8 mouse cellular contexts compared by ENCODE assay signal in the genomic region with DNA sequence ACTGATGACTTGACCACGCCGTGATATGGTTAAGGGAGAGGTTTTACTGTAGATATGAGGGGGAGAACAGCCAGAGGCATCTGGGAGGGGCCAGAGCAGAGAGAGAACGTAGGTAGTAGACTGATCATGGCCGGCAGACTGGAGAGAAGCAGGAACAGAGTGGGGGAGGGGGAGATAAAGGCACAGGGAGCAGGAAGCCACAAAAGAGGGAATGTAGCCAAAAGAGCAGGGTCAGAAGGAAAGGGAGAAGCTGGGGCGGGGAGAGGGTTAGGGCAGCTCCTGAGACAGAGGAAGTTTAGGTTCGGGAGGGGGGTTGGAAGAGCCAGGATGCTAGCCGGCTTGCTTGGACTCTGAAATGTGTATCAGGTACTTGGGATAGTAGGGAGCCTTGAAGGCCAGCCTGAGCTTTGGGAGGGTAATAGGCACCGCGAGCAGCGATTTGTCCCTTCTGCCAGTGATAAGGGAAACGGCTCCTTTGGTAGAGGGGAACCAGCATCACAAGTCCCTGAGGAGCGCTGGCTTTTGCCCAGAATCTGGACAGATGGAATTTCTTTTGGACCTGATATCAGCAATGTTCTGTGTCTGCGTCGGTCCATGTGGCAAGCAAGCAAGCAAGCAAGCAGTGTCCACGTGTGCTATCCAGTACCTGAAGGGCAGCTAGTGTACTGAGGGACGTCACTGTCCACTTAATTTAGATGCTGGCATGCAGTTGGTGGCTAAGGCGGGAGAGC. TPM values are rescaled to one million over a fixed set of nuclear protein-coding genes. Genes with fewer than 3 reads are reported as not detected.
A peak's percentile ranks its signal among the peaks of the same experiment; 100 is the strongest.
DNase-seq lines count a peak whose midpoint lies in the region; ATAC-seq lines count a peak whose summit lies in the region.

No protein-coding gene starts in this region.

- WGBS in forebrain, embryonic 10.5 days: 23% methylated on average over 17 of the region's 17 CpGs
- 26% methylated on average over 17 of the region's 17 CpGs for WGBS in hindbrain, embryonic 11.5 days
- WGBS in limb, embryonic 15.5 days: 33% methylated on average over 17 of the region's 17 CpGs
- WGBS in midbrain, embryonic 14.5 days: 22% methylated on average over 17 of the region's 17 CpGs

- H3K4me1 ChIP-seq in forebrain, embryonic 10.5 days: peaks cover 46% of the 10 kb centered on the region
- H3K4me1 ChIP-seq in hindbrain, embryonic 11.5 days (replicated peaks; ENCODE audit: control insufficient read depth, insufficient read depth, low read length): peaks cover 16% of the 10 kb centered on the region
- peaks cover 23% of the 10 kb centered on the region for H3K4me1 ChIP-seq in limb, embryonic 15.5 days
- peaks cover 24% of the 10 kb centered on the region for H3K4me1 ChIP-seq in midbrain, embryonic 14.5 days (ENCODE audit: control insufficient read depth, insufficient read depth, low read length)

- H3K4me3 ChIP-seq in forebrain, embryonic 10.5 days: peak overlapping the region; percentile 37
- no peak overlapping the region for H3K4me3 ChIP-seq in hindbrain, embryonic 11.5 days (ENCODE audit: low read depth, low read length)
- H3K4me3 ChIP-seq in limb, embryonic 15.5 days: peak overlapping the region; percentile 8; the same call in 1 of the 2 replicates
- H3K4me3 ChIP-seq in midbrain, embryonic 14.5 days (replicated peaks; ENCODE audit: low read depth, low read length): no peak overlapping the region

- H3K27me3 ChIP-seq in forebrain, embryonic 10.5 days (ENCODE audit: poor library complexity, severe bottlenecking): peaks cover 29% of the 10 kb centered on the region
- no peaks in the 10 kb centered on the region for H3K27me3 ChIP-seq in hindbrain, embryonic 11.5 days (ENCODE audit: control insufficient read depth, insufficient read depth, low read length)
- H3K27me3 ChIP-seq in limb, embryonic 15.5 days: peaks cover 5% of the 10 kb centered on the region; the same call in 1 of the 2 replicates
- no peaks in the 10 kb centered on the region for H3K27me3 ChIP-seq in midbrain, embryonic 14.5 days (ENCODE audit: control insufficient read depth, insufficient read depth, low read length)

- H3K9me3 ChIP-seq in forebrain, embryonic 10.5 days: no peaks in the 10 kb centered on the region
- no peaks in the 10 kb centered on the region for H3K9me3 ChIP-seq in hindbrain, embryonic 11.5 days (ENCODE audit: control insufficient read depth, low read length)
- H3K9me3 ChIP-seq in limb, embryonic 15.5 days: no peaks in the 10 kb centered on the region
- no peaks in the 10 kb centered on the region for H3K9me3 ChIP-seq in midbrain, embryonic 14.5 days (ENCODE audit: control insufficient read depth, low read length)

- peak overlapping the region; percentile 34 for H3K4me2 ChIP-seq in hindbrain, embryonic 11.5 days (replicated peaks; ENCODE audit: low read depth, low read length)
- peak overlapping the region; percentile 24 for H3K4me2 ChIP-seq in limb, embryonic 15.5 days
- peak overlapping the region; percentile 33 for H3K4me2 ChIP-seq in midbrain, embryonic 14.5 days (ENCODE audit: low read length)

- no peak overlapping the region for H3K9ac ChIP-seq in hindbrain, embryonic 11.5 days (ENCODE audit: low read depth, low read length)
- H3K9ac ChIP-seq in limb, embryonic 15.5 days: no peak overlapping the region
- peak overlapping the region; percentile 9; the same call in 1 of the 2 replicates for H3K9ac ChIP-seq in midbrain, embryonic 14.5 days (replicated peaks; ENCODE audit: low read length)

- peak; percentile 75 for ATAC-seq in hindbrain, embryonic 11.5 days (ENCODE audit: low FRiP score)
- no peak for ATAC-seq in limb, embryonic 15.5 days (ENCODE audit: insufficient number of reproducible peaks, low FRiP score, low TSS enrichment, low read depth)
- peak; percentile 56 for ATAC-seq in midbrain, embryonic 14.5 days (ENCODE audit: low FRiP score, low TSS enrichment)

- peak overlapping the region; percentile 88 for H3K27ac ChIP-seq in forebrain, embryonic 10.5 days
- peak overlapping the region; percentile 54; the same call in 1 of the 2 replicates for H3K27ac ChIP-seq in hindbrain, embryonic 11.5 days (ENCODE audit: low read depth, low read length)
- H3K27ac ChIP-seq in limb, embryonic 15.5 days: 0 out of 2 replicates have a peak overlapping the region, but pooled peaks have one; percentile 9
- H3K27ac ChIP-seq in midbrain, embryonic 14.5 days (replicated peaks; ENCODE audit: low read depth, low read length): 0 out of 2 replicates have a peak overlapping the region, but pooled peaks have one; percentile 9

- H3K36me3 ChIP-seq in forebrain, embryonic 10.5 days (replicated peaks): no peaks in the 10 kb centered on the region
- no peaks in the 10 kb centered on the region for H3K36me3 ChIP-seq in hindbrain, embryonic 11.5 days (ENCODE audit: control insufficient read depth, insufficient read depth, low read length)
- no peaks in the 10 kb centered on the region for H3K36me3 ChIP-seq in limb, embryonic 15.5 days
- H3K36me3 ChIP-seq in midbrain, embryonic 14.5 days (ENCODE audit: control insufficient read depth, insufficient read depth, low read length): no peaks in the 10 kb centered on the region

- peak; percentile 30 to 44 for DNase-seq in cerebellum, postnatal 25 days
- no peak for DNase-seq in cerebellum, postnatal 4 days (ENCODE audit: low spot score in 2 of 2)
- peak; percentile 43 for DNase-seq in forebrain, embryonic 10.5 days (ENCODE audit: extremely low spot score, low spot score)
- peak; percentile 70 for DNase-seq in hindbrain, embryonic 11.5 days (ENCODE audit: low spot score)
- DNase-seq in midbrain, embryonic 14.5 days: peak; percentile 69
- DNase-seq in yolk sac, embryonic 10.5 days (ENCODE audit: low spot score): peak; percentile 71
- no peak for DNase-seq in frontal cortex, adult 2 months (ENCODE audit: extremely low spot score in 1 of 2, low spot score in 1 of 2)

RNA-seq across cellular contexts. Expression of a gene that starts 10.7 kb away (rescaled TPM):
- polyA plus RNA-seq in forebrain, embryonic 10.5 days (2016; fragmentation: Nextera tagmentation; extraction: Ambion mirVana): 131 and 132 TPM in 2 replicates
- 165 and 179 TPM in 2 replicates for polyA plus RNA-seq in hindbrain, embryonic 11.5 days (2014; fragmentation: Nextera tagmentation; extraction: Ambion mirVana)
- polyA plus RNA-seq in limb, embryonic 15.5 days (2015; fragmentation: Nextera tagmentation; extraction: Ambion mirVana): 142 and 145 TPM in 2 replicates
- polyA plus RNA-seq in midbrain, embryonic 14.5 days (2014; fragmentation: Nextera tagmentation; extraction: Ambion mirVana): 196 and 203 TPM in 2 replicates
- polyA plus RNA-seq in frontal cortex, adult 2 months (2012; rRNA removed): 258 and 285 TPM in 2 replicates

Comparison
In these comparisons a context has a peak if more than half of its experiments do, and no peak if none do; other contexts are left out.
1. DNase-seq: peak in cerebellum, postnatal 25 days (2 of 2), forebrain, embryonic 10.5 days (single experiment), hindbrain, embryonic 11.5 days (single experiment), midbrain, embryonic 14.5 days (single experiment) and yolk sac, embryonic 10.5 days (single experiment); none in cerebellum, postnatal 4 days (0 of 2) and frontal cortex, adult 2 months (0 of 2).
2. H3K27ac ChIP-seq: peak in every context shown above with its lines; median percentile 88 in forebrain, embryonic 10.5 days; 54 in hindbrain, embryonic 11.5 days; 9 in limb, embryonic 15.5 days; 9 in midbrain, embryonic 14.5 days.
3. H3K4me3 ChIP-seq: peak in forebrain, embryonic 10.5 days (single experiment) and limb, embryonic 15.5 days (single experiment); none in hindbrain, embryonic 11.5 days (single experiment) and midbrain, embryonic 14.5 days (single experiment).
4. Peak in every context shown above with its lines, with median percentiles within 50 percentile points of each other: H3K4me2 ChIP-seq.